Mouse (Mus musculus) kidney, adult 9 months (tissue): ENCODE measurements at regions not wholly inside any gene's neighbourhood (a gene's known extent, or its start where the extent isn't known, plus 50 kb on each side); places are given as distances from the start of the nearest gene placed in this dataset.
"Not testable (repeated sequence)": the region's sequence is repeated elsewhere in the genome, so short reads cannot be mapped to it uniquely, and the experiment has no call there.

Source experiments
- DNase-seq: peaks from one replicate; pipeline ENCODE4 v3.0.0; 2022

- DNase-seq = no peak
Observed at GRCm38 (mm10) chr2:43072964-43073619, 419.7 kb upstream of the Lrp1b start.

GRCm38 (mm10) chr2:43097560-43098233 is 444.3 kb upstream of the Lrp1b start:
- DNase-seq = no peak

- DNase-seq = no peak
Observed at GRCm38 (mm10) chr2:43119862-43120261, 435.3 kb upstream of the Kynu start.

GRCm38 (mm10) chr2:43153574-43153973 is 401.6 kb upstream of the Kynu start:
- no peak for DNase-seq

GRCm38 (mm10) chr2:43182105-43182504 is 373.0 kb upstream of the Kynu start:
- no peak for DNase-seq

GRCm38 (mm10) chr2:43195531-43195930 is 359.6 kb upstream of the Kynu start:
- not testable (repeated sequence) for DNase-seq

GRCm38 (mm10) chr2:43208223-43208622 is 346.9 kb upstream of the Kynu start:
- no peak for DNase-seq

GRCm38 (mm10) chr2:43213901-43214300 is 341.2 kb upstream of the Kynu start:
- DNase-seq = no peak

- DNase-seq = no peak
Observed at GRCm38 (mm10) chr2:43217119-43217518, 338.0 kb upstream of the Kynu start.

- DNase-seq = peak; percentile 25
Observed at GRCm38 (mm10) chr2:43222721-43223120, 332.4 kb upstream of the Kynu start.

GRCm38 (mm10) chr2:43224728-43225127 is 330.4 kb upstream of the Kynu start:
- not testable (repeated sequence) for DNase-seq

- DNase-seq = no peak
Observed at GRCm38 (mm10) chr2:43246786-43247185, 308.3 kb upstream of the Kynu start.

GRCm38 (mm10) chr2:43248671-43249070 is 306.5 kb upstream of the Kynu start:
- no peak for DNase-seq

- no peak for DNase-seq
Observed at GRCm38 (mm10) chr2:43254709-43255108, 300.4 kb upstream of the Kynu start.

GRCm38 (mm10) chr2:43270802-43271201 is 284.3 kb upstream of the Kynu start:
- no peak for DNase-seq

GRCm38 (mm10) chr2:43272080-43272479 is 283.0 kb upstream of the Kynu start:
- no peak for DNase-seq

GRCm38 (mm10) chr2:43274012-43274411 is 281.1 kb upstream of the Kynu start:
- no peak for DNase-seq

- peak; percentile 60 for DNase-seq
Observed at GRCm38 (mm10) chr2:43295801-43296200, 259.3 kb upstream of the Kynu start.

GRCm38 (mm10) chr2:43323836-43324235 is 231.3 kb upstream of the Kynu start:
- DNase-seq = no peak

GRCm38 (mm10) chr2:43364301-43364700 is 190.8 kb upstream of the Kynu start:
- no peak for DNase-seq

- DNase-seq = no peak
Observed at GRCm38 (mm10) chr2:43365812-43366211, 189.3 kb upstream of the Kynu start.

GRCm38 (mm10) chr2:43403348-43403747 is 151.8 kb upstream of the Kynu start:
- no peak for DNase-seq

- DNase-seq = no peak
Observed at GRCm38 (mm10) chr2:43404163-43404967, 150.8 kb upstream of the Kynu start.

- no peak for DNase-seq
Observed at GRCm38 (mm10) chr2:43437251-43437650, 117.9 kb upstream of the Kynu start.
